Mouse (Mus musculus) liver, embryonic 14.5 days (tissue): Measurements from ENCODE around the gene Clec3b. TPM values are rescaled to one million over a fixed set of nuclear protein-coding genes. Genes with fewer than 3 reads are reported as not detected.

ENCODE experiments used
- ATAC-seq: fragments of 200-750 bp; cut with Nextera tagmentation; 2 replicates; pipeline ENCODE4 v1.8.0; 2017; ENCODE audit warnings: moderate number of reproducible peaks, mild to moderate bottlenecking, moderate library complexity; ENCODE audit not compliant: insufficient read depth
- DNase-seq, 3 experiments: peaks; one replicate each; pipeline ENCODE4 v3.0.0-alpha.2; 2012 to 2013; ENCODE audit warnings: low read depth in 3 of 3, low spot score in 3 of 3
- H3K27ac ChIP-seq: fragments of 300-500 bp; sonication (generic); 2 replicates; pipeline ENCODE4 v1.5.1; 2014; ENCODE audit warnings: moderate library complexity, mild to moderate bottlenecking, control low read depth, inconsistent platforms
- H3K27me3 ChIP-seq: fragments of 300-500 bp; sonication (generic); 2 replicates; pipeline ENCODE4 v1.6.1; 2014; ENCODE audit warnings: mild to moderate bottlenecking, low read length, moderate library complexity; ENCODE audit not compliant: control insufficient read depth, insufficient read depth
- H3K36me3 ChIP-seq: fragments of 300-500 bp; sonication (generic); replicated peaks from 2 replicates; pipeline ENCODE4 v1.6.1; 2014; ENCODE audit warnings: low read depth; ENCODE audit not compliant: control insufficient read depth, insufficient read depth
- H3K4me1 ChIP-seq, 2 experiments: fragments of 200-500 bp in 1 of 2; fragments of 300-500 bp in 1 of 2; sonication (generic) in 1 of 2; replicated peaks; 2 replicates each; pipeline ENCODE4 v1.6.1; 2012 to 2014; ENCODE audit warnings: antibody characterized with exemption in 1 of 2, inconsistent platforms in 1 of 2, low read length in 1 of 2; ENCODE audit not compliant: control insufficient read depth in 2 of 2, insufficient read depth in 2 of 2
- H3K4me2 ChIP-seq: fragments of 300-500 bp; sonication (generic); 2 replicates; pipeline ENCODE4 v1.6.1; 2014; ENCODE audit warnings: low read depth, mild to moderate bottlenecking, control low read depth, moderate library complexity
- H3K4me3 ChIP-seq, 2 experiments: fragments of 200-500 bp in 1 of 2; fragments of 300-500 bp in 1 of 2; sonication (generic) in 1 of 2; 2 replicates each; pipeline ENCODE4 v1.5.1; 2012 to 2014; ENCODE audit warnings: low read depth in 2 of 2, low read length in 2 of 2, mild to moderate bottlenecking in 2 of 2, control low read depth in 1 of 2, inconsistent platforms in 1 of 2, moderate library complexity in 1 of 2; ENCODE audit not compliant: insufficient read depth in 1 of 2
- H3K9ac ChIP-seq: fragments of 300-500 bp; sonication (generic); replicated peaks from 2 replicates; pipeline ENCODE4 v1.6.1; 2014; ENCODE audit warnings: mild to moderate bottlenecking, control low read depth, moderate library complexity
- H3K9me3 ChIP-seq: fragments of 300-500 bp; sonication (generic); 2 replicates; pipeline ENCODE4 v1.6.1; 2016; ENCODE audit warnings: low read length, mixed read lengths; ENCODE audit not compliant: control insufficient read depth
- CTCF ChIP-seq: IDR thresholded peaks from 2 replicates; pipeline ENCODE4 v1.5.1; 2016; ENCODE audit warnings: antibody characterized with exemption, low read depth, control low read depth
- EP300 ChIP-seq: IDR thresholded peaks from 2 replicates; pipeline ENCODE4 v1.6.1; 2016; ENCODE audit warnings: antibody characterized with exemption, low read depth
- WGBS: fragments of 180-500 bp; shearing (Covaris S2); extraction: QIAGEN DNeasy Blood & Tissue Kit; methylation state at CpG from one replicate; pipeline ENCODE4 v1.1.7; 2014; ENCODE audit not compliant: insufficient replicate concordance; 5-methylcytosine and 5-hydroxymethylcytosine counted together
- polyA plus RNA-seq, 2 experiments: library from polyadenylated mRNA; depleted of rRNA in 1 of 2; stranded (reverse) in 1 of 2; unstranded in 1 of 2; fragments of >200 nt; fragmentation: Nextera tagmentation in 1 of 2; extraction: Ambion mirVana in 1 of 2; gene quantifications; 2 replicates each; pipeline versions ENCODE4 v1.2.1 to v1.2.3; 2012 to 2014

Gene Clec3b
- polyA plus RNA-seq, 2 experiments: 0.22 TPM; not detected in 1

GRCm38 (mm10) chr9:123123571-123124412 is 27.0 kb upstream of the Clec3b start:
- H3K4me2 ChIP-seq: peak overlapping the region; percentile 35
- 62% methylated on average over 6 of the region's 6 CpGs for WGBS
- DNase-seq (no peak), ATAC-seq (peak; percentile 75)
- TF ChIP-seq CTCF (peak; percentile 83), EP300 (no peak)
- peaks cover 12 to 14% of the 10 kb centered on the region in 2 experiments for H3K4me1 ChIP-seq
- H3K36me3 ChIP-seq: peaks cover 40% of the 10 kb centered on the region
- no peaks in the 10 kb centered on the region for H3K9me3 ChIP-seq
- no peaks in the 10 kb centered on the region for H3K27me3 ChIP-seq
- H3K27ac ChIP-seq: peak overlapping the region; percentile 59
- no peak overlapping the region for H3K4me3 ChIP-seq
- no peak overlapping the region for H3K9ac ChIP-seq

DNA sequence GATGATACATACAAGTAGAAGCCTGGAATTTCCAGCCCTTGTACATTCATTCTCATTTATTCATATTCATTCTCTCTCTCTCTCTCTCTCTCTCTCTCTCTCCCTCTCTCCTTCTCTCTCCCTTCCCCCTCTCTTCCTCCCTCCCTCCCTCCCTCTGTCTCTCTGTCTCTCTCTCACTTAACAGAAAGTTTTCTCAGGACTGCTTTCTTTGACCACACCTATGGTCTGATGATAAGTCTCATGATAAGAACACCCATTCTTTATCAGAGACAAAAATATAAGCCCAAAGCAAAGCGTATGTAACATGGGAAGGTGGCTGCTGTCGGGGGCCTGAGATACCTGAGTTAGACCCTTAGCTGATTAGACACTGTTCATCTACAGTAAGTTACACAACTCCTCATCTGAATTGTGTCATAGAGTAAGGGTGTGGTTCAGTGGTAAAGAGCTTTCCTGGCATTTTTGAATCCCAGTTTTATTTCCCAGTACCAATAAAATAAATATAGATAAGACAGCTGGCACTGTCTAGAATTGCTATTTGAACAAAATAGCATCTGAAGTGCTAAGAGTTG is 26.2 kb upstream of the Clec3b start:
- H3K36me3 ChIP-seq: peaks cover 40% of the 10 kb centered on the region
- ATAC-seq: peak; percentile 68
- H3K4me3 ChIP-seq: no peak overlapping the region
- H3K9ac ChIP-seq: no peak overlapping the region
- TF ChIP-seq CTCF: no peak
- TF ChIP-seq EP300: no peak; the same call in 1 of the 2 replicates
- peak overlapping the region; percentile 35 for H3K4me2 ChIP-seq
- no peaks in the 10 kb centered on the region for H3K9me3 ChIP-seq
- peaks cover 12 to 14% of the 10 kb centered on the region in 2 experiments for H3K4me1 ChIP-seq
- no peak for DNase-seq
- WGBS: 19% methylated on average over 2 of the region's 2 CpGs
- no peaks in the 10 kb centered on the region for H3K27me3 ChIP-seq
- H3K27ac ChIP-seq: peak overlapping the region; percentile 59

DNA sequence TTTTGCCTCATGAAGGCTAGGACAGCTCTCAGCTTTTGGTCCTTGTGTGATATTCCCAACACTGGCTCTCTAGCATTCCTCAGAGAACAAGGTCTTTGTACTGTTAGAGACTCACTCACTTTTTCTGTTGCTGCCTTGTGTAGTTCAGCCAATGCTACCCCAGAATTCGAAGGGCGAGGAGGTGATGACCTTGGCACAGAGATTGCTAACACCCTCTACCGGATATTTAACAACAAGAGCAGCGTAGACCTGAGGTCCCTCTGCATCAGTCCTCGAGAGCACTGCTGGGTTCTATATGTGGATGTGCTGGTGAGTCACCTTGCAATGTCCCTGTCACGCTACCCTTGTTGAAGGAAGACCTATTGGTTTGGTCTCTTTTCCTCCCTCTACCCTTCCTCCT is 23.1 kb upstream of the Clec3b start:
- H3K36me3 ChIP-seq: peaks cover 53% of the 10 kb centered on the region
- 88% methylated on average over 6 of the region's 6 CpGs for WGBS
- no peak overlapping the region for H3K4me2 ChIP-seq
- DNase-seq (no peak), ATAC-seq (no peak)
- no peak overlapping the region for H3K4me3 ChIP-seq
- no peak for TF ChIP-seq EP300
- TF ChIP-seq CTCF: no peak
- peaks cover 12 to 14% of the 10 kb centered on the region in 2 experiments for H3K4me1 ChIP-seq
- H3K27ac ChIP-seq: no peak overlapping the region
- no peaks in the 10 kb centered on the region for H3K9me3 ChIP-seq
- H3K9ac ChIP-seq: no peak overlapping the region
- no peaks in the 10 kb centered on the region for H3K27me3 ChIP-seq

DNA sequence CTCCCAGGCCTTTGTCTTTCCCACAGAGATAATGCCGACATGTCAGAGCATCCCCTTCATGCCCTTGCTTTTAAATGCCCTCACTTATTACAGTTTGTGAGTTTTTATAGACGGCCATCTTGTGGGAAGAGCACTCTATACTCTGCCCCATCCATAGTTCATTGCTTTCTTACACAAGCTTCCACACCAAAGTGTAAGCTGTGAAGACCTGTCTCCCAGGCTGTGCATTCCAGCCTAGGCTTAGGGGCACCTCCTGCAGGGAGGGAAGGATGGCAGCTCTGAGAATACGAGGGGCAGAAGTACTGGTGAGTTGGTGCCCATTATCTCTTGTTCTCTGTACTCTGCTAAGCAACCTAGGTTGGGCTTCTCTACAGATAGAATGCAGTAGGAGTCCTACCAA is 17.8 kb upstream of the Clec3b start:
- no peak for ATAC-seq
- TF ChIP-seq EP300: no peak
- TF ChIP-seq CTCF: no peak

GRCm38 (mm10) chr9:123136953-123137682 is 13.6 kb upstream of the Clec3b start:
- no peaks in the 10 kb centered on the region for H3K4me1 ChIP-seq
- H3K4me3 ChIP-seq: no peak overlapping the region
- no peak for DNase-seq
- no peaks in the 10 kb centered on the region for H3K27me3 ChIP-seq
- H3K36me3 ChIP-seq: peaks cover 43% of the 10 kb centered on the region
- WGBS: 70% methylated on average over 7 of the region's 7 CpGs
- H3K27ac ChIP-seq: no peak overlapping the region
- no peak overlapping the region for H3K9ac ChIP-seq
- TF ChIP-seq EP300 (no peak), CTCF (no peak)
- H3K4me2 ChIP-seq: no peak overlapping the region
- H3K9me3 ChIP-seq: no peaks in the 10 kb centered on the region
- no peak for ATAC-seq

More for the DNA sequence above, 17.8 kb upstream of the Clec3b start:
- no peaks in the 10 kb centered on the region for H3K9me3 ChIP-seq
- H3K9ac ChIP-seq: no peak overlapping the region
- no peaks in the 10 kb centered on the region for H3K4me1 ChIP-seq
- H3K36me3 ChIP-seq: peaks cover 75% of the 10 kb centered on the region
- no peak for DNase-seq
- no peaks in the 10 kb centered on the region for H3K27me3 ChIP-seq
- H3K27ac ChIP-seq: no peak overlapping the region
- no peak overlapping the region for H3K4me2 ChIP-seq
- H3K4me3 ChIP-seq: no peak overlapping the region
- WGBS: 80% methylated on average over 3 of the region's 3 CpGs
